Mouse (Mus musculus) frontal cortex, postnatal 14 days (tissue): ENCODE measurements at regions not wholly inside any gene's neighbourhood (a gene's known extent, or its start where the extent isn't known, plus 50 kb on each side); places are given as distances from the start of the nearest gene placed in this dataset.
A peak's percentile ranks its signal among the peaks of the same experiment; 100 is the strongest.
"Not testable (repeated sequence)": the region's sequence is repeated elsewhere in the genome, so short reads cannot be mapped to it uniquely, and the experiment has no call there.

ENCODE experiments used
- DNase-seq, 2 experiments: peaks; one replicate each; pipeline ENCODE4 v3.0.0; 2022; ENCODE audit warnings: low spot score in 2 of 2

DNA sequence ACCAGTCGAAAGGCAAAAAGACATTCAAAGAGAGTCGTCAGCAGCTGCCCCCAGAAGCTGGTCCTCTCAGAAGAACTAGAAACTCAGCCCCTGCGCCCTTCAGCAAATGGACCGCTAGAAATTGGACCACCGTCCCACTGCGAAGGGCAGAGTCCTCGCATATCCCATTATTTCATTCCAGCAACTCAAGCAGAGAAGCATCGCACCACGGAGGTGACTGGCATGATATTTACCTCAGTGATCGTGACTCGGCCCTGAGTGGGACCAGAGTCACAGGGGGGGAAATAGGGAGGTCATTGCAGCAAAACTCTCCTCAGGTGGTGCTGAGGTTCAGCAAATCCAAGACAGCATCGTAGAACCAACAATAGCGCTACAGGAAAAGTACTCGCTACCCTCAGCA lies 105.7 kb upstream of the Nt5e start:
- DNase-seq: no peak

DNA sequence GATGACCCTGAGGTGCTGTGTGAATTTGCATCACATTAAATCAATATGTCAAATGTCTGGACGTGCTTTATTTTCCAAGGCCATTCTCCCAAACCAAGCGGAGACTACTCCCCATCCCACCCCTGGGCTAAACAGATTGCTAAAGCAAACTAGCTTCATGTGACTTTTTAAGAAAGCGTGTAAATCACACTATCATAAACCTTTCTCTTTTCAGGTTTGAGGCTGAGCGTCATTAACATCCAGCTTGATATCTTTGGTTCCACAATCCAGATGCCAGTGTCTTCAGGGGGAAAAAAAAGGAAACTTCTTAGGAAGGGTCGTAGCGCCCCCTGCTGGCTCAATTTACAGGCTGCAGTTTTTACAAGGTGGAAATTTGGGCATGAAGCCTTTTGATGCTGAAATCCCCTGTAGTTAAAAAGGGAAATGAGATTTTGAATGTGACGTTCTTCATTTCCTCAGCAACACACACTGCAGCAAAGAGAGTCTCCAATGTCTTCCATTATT lies 105.1 kb upstream of the Nt5e start:
- peak; percentile 24 to 73 for DNase-seq

DNA sequence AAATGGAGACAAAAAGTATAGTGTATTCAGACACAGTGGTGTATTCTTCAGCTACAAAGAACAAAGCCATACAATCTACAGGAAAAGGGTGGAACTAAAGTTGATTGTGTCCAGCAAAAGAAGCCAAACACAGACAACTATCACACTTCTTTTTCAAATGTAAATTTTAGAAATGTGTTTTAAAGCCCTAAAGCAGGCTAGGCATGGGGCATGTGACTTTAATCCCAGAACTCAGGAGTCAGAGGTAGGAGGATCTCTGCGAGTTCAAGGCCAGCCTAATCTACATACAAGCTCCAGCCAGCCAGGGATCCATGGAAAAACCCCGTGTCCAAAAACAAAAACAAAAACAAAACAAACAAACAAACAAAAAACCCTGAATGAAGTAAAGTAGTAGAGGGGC lies 89.9 kb upstream of the Nt5e start:
- DNase-seq: no peak

- DNase-seq: no peak
These were observed 88.7 kb upstream of the Nt5e start for GRCm38 (mm10) chr9:88238346-88238745.

DNA sequence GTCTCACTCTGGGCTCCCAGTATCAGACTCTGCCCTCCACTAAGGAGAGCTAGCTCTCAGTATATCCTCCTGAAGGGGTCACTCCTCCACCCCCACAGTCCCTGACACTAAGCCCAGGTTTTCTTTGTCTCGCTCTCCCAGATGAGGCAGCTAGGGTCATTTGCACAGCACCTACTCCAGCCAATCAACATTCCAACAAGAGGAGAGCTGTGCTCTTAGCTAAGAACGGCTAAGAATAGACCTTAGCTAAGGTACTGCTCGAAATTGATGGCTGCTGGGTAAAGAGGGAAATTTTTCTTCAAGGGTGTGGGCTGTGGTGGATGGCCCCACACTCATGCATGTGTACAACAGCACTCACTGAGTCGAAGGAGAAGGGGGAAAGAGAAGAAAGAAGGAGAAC lies 86.3 kb upstream of the Nt5e start:
- no peak for DNase-seq

GRCm38 (mm10) chr9:88241203-88241995 lies 85.6 kb upstream of the Nt5e start:
- peak; percentile 17 to 61 for DNase-seq

GRCm38 (mm10) chr9:88242530-88242929 lies 84.5 kb upstream of the Nt5e start:
- DNase-seq: no peak

DNA sequence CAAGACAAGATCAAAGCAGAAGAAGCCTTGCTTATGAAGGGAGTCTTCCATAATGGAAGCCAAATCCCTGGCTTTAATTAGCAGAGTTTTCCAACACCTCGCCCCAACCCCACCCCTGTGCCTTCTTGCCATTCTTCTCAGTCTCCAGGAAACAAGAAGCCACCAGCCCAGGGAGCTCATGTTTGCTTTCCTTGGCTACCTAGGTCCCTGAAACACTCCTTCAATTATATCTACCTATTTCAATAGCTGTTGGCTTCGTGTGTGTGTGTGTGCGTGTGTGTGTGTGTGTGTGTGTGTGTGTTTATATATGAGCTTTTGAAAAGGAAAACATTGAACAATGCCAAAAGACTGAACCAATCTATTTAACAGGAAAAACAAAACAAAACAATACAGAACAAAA lies 82.5 kb upstream of the Nt5e start:
- no peak for DNase-seq

- DNase-seq: no peak
These were observed 71.0 kb upstream of the Nt5e start for GRCm38 (mm10) chr9:88255948-88256347.

GRCm38 (mm10) chr9:88259627-88260026 lies 67.4 kb upstream of the Nt5e start:
- no peak for DNase-seq

DNA sequence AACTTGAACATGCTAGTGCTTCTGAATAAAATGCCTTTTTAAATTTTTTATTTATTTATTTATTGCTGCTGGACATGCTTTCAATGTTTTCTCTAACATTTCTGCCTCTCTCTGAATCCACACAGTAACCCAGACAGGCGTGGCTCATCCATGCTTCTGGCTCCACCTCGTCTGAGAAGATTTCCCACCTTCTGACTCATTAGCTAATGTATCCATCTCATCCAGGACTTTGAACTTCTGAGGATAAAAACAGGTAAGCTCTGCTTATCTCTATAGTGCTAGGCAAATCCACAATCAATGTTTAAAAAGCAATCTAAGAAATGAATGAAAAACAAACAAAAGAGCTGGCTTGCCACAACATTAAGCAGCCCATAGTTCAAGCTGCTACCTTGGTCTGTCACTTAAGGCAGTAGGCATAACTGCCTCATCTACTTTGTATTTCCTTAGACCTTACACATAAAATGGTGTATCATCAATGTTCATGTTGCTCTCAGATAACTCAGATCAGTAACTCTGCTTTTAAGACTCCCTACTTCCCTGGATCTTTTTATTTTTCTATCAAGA lies 66.8 kb upstream of the Nt5e start:
- no peak for DNase-seq

DNA sequence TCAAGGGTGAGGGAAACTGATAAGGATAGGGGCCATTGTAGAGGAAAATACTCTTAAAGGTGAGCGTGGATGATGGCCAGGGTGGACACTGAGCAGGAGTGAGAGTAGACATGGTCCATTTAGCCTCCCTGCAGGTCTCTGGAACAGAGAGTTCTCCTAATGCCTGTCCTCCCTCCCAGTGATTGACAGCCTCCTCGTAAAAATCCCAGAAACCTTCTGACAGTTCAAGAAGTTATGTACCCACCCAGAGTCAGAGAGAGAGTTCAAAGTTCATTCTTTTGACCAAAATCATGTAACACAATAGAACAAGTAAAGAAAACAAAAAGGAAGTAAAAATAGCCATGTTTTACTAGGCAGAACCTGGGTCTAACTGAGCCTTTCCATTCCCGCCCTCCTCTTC lies 64.5 kb upstream of the Nt5e start:
- no peak for DNase-seq

- DNase-seq: not testable (repeated sequence)
These were observed 60.7 kb upstream of the Nt5e start for GRCm38 (mm10) chr9:88266346-88266745.

DNA sequence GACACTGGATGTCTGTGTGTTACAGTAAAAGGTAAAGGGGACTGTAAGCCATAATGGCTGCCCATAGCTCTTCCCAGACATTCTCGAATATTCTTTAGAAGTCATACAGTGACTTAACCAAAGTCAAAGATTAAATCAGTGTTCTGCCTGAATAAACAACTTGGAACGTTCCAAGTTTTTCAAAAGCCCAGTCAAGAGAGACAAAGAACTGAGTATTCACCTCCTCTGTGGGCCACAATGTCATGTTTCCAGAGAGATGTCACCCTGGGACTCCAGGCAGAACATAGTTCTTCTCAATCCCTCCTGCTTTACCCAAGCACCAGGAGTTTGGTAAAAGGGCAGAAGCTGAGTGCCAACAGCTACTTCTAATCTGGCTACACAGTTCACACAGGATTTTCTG lies 58.2 kb upstream of the Nt5e start:
- DNase-seq: no peak

GRCm38 (mm10) chr9:88269216-88269615 lies 57.8 kb upstream of the Nt5e start:
- DNase-seq: no peak

DNA sequence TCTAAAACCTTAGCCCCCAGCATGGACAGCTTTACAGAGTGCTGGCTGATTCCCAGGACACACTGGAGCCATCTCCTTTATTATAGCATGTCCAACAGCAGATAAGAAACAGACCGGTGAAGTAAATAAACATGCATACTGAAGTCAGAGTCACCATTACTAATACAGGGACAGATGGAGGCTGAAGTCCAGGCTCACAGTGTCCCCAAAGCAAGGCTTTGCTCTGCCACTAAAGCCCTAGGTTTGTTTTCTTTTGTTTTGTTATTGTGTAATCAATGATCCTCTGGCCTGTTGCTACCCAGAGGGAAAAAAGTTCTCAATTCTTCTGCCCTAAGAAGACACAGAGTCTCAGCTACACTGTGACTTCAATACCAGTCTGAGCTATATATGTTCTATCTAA lies 56.2 kb upstream of the Nt5e start:
- no peak for DNase-seq

- no peak for DNase-seq
These were observed 53.7 kb upstream of the Nt5e start for GRCm38 (mm10) chr9:88273304-88273703.

DNA sequence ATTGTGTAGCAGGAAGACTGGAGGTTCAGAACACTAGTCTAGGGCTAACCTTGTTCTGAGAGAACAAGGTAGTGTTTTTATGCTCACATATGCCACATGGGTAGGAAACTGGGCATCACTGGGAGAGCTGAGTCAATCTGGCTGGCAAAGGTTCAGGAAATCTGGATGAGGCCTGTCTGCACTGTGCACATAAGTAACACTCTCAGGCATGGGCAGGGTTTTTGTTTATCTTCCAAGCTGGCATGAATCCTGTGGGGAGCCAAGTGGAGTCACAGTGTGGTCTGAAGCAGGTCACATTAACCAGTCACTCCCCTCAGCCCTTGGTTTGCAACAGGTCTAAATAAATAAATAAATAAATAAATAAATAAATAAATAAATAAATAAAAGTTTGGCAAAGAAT lies 53.0 kb upstream of the Nt5e start:
- DNase-seq: no peak

- no peak for DNase-seq
These were observed 52.2 kb upstream of the Nt5e start for GRCm38 (mm10) chr9:88274681-88275336.

DNA sequence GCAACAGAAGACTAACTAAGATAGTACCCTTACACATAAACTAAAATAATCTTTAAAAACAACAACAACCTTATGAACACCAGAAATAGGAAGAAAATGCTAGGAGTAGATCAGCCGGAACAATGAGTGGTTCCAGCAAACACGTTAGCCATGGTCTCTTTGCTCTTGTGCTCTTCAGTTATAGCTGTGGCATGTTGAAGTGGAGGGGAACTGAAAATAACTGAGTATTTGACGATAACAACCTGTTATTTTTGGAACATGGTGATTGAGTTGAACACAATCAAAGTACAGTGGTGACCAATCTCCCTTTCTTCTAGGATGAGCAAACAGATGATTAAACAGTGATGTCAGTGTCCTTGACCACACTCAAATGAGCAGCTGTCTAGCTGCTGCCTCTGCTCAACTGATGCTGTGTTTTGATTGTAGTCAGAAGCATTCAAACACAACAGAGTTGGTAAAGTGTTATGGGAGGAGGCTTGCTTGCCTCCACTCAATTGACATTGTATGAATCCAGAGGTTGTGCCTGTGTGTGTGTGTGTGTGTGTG lies 50.9 kb upstream of the Nt5e start:
- DNase-seq: no peak

DNA sequence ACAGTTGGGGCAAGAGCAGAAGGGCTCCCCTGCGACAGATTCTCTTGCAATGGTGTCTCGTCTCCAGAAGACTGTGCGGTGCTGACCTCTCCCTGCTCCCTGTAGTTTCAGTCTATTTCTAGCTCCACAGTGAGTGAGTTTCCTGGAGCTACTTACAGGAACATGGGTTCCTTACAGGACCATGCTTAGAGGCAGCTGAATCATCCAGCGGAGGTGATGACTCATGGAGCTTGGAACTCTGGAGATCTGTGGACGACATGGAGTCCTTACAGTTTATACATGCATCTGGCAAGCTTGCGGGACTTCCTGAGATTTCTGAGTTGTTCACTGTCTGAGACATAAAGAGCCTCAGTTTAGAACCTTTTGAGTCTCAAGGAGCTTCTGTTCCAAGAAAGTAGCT lies 50.0 kb upstream of the Nt5e start:
- DNase-seq: no peak
